Mouse (Mus musculus) spleen, postnatal 14 days (tissue): Measurements from ENCODE around the gene Aurkb.
"Not testable (repeated sequence)": the region's sequence is repeated elsewhere in the genome, so short reads cannot be mapped to it uniquely, and the experiment has no call there.

Experiments used
- DNase-seq, 2 experiments: peaks; one replicate each; pipeline ENCODE4 v3.0.0; 2021 to 2022; ENCODE audit warnings: low spot score in 2 of 2

Gene Aurkb

DNA sequence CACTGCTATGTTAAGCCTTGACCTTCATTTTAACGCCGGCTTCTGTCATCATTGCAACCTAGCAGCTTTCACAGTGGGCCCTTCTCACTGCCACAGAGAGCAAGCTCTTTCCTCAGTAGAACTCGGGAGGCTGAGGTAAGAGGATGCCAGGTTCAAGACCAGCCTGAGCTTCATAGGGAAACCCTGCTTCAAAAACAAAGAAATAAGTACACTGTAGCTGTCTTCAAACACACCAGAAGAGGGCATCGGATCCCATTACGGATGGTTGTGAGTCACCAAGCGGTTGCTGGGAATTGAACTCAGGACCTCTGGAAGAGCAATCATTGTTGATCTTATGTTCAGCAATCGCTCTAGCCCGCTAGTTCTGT is 35.4 kb downstream of the Aurkb start:
- DNase-seq = no peak

DNA sequence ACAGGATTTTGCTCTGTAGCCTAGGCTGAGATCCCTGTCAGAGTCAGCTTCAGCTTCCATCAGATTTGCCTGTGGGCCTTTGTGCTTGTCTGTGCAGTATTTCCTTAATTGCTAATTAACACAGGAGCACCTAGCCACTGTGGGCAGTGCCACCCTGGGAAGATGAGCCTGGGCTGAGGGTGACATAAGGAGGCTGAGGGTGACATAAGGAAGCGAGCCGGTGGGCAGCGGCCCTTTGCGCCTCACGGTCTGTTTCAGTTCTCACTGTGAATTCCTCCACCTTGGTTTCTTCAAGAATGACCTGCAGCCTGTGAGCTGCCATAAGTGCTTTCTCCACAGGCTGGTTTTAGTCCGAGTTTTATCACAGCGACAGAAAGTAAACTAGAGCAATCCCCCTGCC is 36.2 kb downstream of the Aurkb start:
- no peak for DNase-seq

DNA sequence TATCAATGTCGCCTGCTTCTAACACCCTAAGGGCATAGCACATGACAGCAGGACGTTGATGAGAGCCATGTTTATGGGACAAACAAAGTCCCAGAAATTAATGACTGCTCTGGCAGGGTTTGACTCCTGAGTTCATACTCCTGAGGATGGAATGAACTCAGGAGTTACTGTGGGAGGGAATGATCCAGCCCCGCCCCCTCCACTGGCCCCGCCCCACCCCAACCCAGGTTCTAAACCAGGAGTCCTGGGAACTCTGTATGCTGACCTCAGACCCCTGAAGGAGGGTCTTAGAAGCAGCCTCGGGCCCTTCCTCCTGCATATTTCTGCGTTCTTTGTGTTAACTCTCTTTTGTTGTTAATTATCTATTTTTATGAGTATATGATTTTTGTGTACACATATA is 40.2 kb downstream of the Aurkb start:
- DNase-seq = no peak

DNA sequence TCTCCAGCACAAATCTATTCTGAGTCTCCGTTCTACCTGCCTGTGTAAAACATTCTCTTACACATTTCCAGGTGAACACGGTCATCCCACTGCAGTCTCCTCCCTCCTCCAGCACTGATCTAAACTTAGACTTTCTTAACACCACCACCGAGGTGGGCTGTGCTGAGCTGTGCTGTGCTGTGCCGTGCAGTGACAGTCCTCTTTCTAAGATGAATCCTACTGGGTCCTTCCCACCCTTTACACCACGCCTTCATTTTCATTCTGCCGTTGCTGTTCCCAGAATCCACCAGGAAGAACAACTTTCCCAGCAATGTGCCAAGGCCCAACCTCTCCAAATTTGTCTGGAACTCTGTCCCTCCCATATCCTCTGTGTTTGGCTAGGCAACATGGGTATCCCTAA is 40.9 kb downstream of the Aurkb start:
- no peak for DNase-seq

DNA sequence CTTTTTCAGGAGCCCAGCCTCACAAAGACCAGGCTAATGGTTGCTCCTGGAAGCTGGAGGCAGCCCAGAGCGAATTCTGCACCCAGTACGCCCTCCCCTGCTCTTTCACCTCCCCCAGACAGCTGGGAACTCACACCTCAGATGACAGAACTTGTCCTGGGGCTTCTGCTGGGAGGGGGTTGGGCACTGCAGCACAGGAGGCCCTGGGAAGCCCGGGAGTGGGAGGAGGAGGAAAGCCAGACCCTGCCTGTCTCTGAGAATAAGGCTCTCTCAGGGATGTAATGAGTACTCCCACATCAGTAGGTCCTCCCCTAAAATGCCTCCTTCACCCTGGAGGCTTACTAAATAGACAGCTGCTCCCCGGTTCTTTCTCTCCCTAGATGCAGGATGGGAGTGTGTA is 41.6 kb downstream of the Aurkb start:
- DNase-seq = no peak

DNA sequence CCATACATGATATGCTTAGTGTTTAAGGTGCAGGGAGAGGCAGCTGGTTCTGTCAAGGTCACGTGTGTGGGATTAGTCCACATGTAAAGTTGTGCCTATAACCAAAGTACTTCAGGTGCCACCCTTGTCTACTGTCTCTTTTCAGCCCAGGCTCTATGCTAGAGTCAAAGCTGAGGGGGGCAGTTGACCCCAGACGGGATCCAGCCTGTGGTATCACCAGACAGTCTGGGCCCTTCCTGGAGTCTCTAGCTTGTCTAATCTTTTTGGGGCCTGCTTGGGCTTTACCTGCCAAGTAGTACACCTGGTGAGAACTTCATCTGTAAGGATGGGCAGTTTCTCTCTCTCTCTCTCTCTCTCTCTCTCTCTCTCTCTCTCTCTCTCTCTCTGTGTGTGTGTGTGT is 42.1 kb downstream of the Aurkb start:
- DNase-seq = no peak

DNA sequence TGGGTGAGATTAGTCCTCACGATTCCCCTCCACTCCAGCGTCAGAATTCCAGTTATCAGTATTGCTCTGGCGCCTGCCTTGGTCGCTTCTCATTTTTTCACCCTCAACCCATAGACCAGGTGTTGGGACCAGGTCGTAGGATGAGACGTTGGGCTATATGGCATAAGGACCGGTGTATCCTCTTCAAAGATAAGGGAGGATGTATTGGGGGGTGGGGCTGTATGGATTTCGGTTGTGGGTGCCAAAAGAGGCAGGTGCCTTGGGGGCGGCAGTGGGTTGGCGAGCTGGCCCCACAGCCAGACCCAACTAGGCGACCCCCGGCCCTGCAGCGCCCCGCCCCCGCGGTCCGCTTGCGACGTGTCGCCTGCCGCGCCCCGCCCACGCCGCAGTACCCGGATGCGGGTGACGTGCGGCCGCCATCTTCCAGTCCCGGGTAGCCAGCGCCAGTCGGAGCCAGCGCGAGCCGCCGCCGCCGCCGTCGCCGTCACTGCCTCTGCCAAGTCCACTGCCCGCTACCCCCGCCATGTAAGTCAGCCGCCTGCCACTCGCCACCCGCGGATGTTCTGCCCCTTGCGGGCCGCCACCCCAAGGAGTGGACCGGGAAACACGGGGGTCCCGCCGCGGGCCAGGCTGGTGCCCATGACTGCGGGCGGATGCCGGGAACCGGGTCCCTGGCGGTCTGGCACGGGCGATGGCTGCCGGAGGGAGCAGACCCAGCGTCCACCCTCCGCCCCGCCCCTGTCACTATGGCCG is 42.8 kb downstream of the Aurkb start, which contains the start of gene Vamp2:
Gene Vamp2, plus strand, starts transcription at position 388 of the 753 bp plus-strand sequence.
- DNase-seq = peak; percentile 71 to 87

DNA sequence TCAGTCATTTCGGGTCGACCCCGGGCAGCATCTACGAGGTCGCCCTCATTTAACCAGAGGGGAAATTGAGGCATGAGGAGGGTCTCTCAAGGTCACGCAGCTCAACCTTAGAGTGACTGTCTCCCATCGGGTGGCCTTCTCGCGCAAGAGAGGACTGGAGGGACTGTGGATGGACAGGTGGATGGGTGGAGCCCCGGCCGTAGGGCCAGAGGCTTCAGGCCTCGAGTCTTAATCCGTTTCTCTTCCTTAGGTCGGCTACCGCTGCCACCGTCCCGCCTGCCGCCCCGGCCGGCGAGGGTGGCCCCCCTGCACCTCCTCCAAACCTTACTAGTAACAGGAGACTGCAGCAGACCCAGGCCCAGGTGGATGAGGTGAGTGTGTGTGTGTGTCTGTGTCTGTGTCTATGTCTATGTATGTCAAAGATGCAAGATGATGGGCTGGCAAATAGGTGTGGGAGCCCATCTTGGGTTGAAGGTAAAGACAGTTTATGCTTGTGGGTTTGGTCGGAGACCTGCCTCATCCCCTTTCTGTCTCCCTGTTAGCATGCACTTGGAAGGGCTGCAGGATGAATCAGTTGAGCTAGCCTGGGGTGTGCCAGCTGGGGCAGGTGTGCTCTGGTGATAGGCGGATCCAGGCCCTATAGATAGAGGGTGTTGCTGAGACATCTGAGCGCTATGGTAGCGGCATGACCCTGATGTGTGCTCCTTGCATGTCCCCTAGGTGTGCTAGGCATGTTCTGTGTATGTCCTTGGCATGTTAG is 43.6 kb downstream of the Aurkb start:
- DNase-seq = no peak

DNA sequence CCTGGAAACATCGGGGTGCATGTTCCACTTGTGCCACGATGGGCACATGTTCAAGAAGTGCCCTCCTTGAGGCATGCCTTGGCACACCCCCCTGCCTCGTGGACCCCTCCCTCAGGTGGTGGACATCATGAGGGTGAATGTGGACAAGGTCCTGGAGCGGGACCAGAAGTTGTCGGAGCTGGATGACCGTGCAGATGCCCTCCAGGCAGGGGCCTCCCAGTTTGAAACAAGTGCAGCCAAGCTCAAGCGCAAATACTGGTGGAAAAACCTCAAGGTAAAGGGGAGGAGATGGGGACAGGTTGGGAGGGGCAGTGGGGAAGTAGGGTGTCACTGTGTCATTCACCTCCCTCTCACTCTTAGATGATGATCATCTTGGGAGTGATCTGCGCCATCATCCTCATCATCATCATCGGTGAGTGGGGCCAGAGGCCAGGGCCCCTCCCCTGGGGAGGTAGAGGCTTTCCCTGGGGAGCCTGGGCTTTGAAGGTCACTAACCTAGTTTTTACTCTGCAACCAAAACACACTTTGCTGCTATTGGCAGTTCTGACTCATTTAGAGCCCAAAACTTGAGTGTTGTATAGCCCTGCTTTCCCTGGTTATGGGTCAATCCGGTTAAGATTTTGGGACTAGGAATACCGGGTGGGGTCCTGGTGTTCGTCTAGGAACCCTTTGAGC is 44.3 kb downstream of the Aurkb start:
- DNase-seq = no peak

DNA sequence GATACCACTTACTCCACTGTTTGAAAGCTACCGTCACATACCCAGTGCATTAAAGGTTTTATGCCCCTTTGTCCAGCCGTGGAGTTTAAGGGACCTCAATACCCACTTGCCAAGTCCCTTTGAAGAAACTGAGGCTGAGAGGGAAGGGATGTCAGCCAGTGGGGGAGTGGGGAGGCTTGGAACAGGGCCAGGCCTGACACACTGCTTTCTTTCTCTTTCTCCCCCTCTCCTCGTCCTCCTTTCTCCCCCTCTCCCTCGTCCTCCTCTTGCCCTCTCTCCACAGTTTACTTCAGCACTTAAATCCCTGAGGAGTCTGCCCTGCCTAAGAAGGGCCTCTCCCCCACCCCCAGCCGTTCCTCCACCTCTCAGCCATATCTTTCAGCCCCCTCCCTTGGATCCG is 44.9 kb downstream of the Aurkb start:
- DNase-seq = no peak

DNA sequence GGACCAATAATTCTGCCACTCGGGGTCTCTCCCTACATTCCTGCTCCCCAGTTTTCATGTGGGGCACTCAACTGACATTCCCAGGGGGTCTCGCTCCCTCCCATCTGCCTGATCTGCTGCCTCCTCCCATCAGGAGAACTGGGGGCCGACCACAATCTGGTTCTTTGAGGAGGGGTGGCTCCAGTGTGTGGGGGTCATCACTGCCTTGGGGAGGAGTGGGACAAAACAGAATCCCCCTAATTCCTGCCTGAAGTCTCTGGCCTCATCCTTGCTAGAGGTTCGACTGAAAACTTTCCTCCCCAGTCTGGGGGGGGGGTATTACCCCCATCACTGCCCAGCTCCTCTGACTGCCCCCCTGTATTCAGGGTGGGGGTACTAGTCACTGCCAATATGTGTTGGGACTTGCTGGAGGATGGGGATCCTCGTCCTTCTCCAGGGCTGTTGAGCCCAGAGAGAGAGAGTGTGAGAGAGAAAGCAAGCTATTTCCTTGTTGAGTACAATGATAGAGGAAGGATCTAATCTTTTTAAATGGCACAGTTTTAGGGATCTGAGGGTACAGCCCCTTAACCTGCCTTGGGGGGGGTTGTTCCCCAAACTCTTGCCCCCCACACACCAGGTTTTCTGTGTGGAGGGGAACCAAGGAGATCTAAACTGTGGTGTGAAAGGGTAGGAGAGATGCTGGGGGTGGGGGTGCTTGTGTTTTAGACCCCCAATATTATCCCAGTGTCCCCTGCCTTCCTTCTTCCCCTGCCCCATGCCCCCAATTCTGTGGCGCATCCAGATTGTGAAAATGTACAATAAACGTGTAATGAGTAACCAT is 46.3 kb downstream of the Aurkb start:
- no peak for DNase-seq

DNA sequence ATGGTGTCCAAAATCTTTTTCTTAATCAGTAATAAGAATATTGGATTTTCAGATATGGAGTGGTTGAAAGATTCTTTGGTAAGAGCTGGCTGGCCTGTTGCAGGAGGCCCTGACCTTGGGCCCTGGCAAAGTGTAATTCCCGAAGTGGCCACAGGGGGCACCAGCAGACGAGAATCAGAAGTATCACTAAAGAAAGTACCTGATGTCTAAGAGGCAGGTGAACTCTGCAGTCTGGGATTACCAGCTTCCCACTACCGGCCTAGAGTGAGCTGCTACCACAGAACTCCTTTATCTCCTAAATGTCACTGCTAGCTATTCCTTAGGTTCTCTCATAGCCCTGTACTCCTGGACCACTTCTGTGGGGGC is 46.9 kb downstream of the Aurkb start:
- DNase-seq = peak; percentile 83 to 93

DNA sequence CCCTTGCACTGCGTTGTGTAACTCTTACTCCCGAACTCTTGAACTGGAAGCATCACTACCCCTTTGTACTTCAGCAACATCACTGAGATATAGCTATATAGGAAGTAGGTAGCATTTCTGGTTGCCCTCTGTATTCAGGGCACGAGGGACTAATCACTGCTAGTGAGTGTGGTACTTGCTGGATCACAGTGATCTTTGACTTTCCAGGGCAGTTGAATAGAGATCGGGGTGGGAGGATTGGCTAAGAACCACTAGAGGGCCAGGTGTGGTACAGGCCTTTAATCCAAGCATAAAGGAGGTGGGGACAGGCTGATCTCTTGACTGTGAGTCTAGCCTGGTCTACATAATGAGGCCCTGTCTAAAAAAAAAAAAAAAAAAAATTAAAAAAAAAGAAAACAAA is 47.4 kb downstream of the Aurkb start:
- no peak for DNase-seq

DNA sequence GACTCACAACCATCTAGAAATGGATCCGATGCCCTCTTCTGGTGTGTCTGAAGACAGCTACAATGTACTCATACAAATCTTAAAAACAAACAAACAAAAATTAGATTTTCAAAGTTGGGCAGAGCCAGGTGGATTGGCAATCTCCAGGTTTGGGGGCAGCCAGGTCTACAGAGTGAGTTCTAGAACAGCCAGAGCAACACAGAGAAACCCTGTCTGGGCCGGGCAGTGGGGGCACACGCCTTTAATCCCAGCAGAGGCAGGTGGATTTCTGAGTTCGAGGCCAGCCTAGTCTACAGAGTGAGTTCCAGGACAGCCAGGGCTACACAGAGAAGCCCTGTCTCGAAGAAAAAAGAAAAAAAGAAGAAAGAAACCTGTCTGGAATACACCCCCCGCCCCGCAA is 48.4 kb downstream of the Aurkb start:
- DNase-seq = not testable (repeated sequence)

DNA sequence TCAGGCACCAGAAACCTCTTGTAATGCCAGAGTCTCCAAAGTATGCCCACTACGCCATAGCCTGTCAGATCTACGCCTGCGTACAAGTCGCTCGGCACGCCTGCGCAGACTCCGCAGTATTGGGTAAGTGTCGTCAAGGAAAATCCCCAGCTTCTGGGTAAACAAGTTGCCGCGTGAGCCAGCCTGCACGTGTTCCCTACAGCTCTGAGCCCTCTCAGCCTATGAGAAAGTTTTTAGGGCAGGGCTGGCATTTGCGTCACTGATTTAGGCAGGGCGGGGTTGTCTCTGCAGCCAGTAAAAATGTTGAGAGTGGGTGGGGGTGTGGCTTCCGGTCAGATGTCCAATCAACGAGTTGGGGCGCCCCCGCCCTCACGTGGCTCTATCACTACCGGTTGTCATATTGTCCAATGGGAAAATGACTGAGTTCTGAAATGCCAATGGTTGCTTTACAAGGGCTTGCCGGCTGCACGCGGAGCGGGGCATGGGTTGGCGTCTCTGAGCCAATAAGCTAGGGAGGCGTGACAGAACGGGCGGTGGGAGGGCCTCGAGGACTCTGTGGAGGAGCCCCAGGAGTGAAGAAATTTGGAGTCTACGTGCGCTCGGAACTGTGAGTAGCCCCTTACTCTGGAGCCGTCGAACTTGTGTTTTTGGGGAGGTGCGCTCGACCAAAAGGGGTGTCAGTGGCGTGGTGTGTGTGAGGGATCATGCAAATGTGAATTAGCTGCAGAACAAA is 49.4 kb downstream of the Aurkb start, which contains the start of gene Per1:
Gene Per1, plus strand, starts transcription at position 521 of the 733 bp plus-strand sequence.
- DNase-seq = peak; percentile 93 to 94

DNA sequence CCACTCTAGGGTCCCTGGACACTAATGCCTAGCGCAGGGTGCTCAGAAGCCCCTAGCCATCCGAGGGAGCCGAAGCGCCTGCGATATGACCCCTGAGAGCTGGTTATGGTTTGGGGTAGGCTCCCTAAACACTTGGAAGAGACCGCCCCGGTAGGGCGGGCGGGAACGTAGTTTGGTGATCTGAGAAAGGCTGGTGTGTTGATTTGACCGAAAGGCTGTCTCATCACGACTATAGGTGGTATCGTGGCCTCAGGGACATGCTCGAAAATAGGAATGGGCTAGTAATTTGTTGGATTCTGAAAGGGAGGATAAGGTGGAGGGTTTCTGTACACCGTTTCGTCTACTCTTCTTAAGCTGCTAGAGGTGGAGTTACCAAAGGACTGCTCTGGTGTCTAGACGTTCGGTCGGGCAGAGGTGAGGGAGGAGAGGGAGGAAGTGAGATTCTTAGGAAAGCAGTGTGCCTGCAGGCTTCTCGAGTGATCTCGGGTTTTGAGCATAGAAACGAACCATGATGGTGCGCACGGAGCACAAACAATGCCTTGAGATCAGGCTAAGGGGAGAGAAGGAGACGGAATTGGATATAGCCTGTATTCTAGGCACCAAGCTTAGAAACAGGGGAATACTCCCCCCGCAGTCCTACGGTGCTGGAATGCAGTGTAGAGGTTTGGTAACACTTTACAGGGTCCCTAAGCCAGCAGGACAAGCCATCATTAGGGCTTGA is 50.2 kb downstream of the Aurkb start:
- DNase-seq = no peak

DNA sequence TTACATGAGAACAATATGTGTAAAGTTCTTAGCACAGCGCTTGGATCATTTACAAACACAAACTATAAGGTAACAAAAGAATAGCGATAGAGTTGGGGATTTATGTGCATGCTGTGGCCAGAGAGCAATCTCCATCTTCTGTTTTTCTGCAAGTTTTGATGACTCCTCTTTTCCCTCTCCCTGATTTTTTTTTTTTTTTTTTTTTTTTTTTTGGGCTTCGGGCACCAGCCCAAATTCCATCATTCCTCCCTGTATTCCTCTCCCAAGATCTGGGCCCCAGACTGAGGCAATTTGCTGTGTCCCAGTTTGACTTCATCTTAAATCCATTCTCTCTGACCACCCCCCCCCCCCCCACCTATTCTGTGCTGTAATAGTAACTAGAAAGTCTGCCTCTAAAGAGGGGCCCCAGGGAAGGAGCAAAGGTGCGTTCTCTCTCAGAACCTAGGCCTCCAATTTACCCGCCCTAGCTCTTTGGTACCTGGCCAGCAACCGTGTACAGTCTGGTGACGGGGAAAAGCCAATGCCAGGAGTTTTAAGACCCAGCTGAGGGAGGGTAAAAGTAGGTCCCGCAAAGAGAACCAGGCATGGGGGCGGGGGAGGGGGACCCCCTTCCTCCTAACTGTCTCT is 51.0 kb downstream of the Aurkb start:
- DNase-seq = no peak

DNA sequence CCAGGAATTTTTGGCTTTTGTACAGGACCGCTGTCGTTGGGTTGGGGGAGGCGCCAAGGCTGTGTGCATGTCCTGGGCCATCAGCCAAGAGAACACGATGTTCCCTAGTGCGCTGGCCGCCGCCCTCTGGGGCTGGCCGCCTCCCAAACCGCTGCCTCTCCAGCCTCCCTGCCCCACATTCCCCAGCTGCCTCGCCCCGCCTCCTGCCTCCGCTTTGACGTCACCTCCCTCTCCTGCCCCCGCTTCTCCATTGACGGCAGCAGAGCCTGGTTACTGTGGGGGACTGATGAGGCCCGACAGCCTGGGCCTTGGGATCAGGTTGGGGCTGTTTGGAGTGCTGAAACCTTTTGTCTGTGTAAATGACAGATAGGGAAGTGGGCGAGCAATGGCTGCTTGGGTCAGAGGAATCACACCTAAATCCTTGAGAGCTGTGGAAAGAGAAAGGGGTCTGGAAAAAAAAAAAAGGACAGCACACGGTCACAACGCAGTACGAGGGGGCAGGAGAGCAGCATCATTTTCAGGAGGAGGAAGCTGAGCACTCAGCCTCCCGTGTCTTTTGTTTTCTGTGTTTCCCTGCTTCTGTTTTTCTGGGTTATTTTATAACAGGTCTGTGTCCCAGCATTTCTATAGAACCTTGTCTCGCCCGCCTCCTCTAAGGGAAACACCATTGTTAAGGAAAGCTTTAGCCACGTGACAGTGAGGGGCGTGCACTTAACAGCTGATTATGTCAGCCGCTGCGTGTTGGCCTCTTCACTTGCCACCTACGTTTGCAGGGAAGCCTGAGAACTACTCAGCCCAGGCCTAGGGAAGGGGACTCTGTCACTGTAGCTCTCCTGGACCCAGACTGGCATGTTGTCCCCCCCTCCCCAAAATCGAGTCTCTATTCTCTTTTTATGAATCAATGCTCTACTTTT is 51.8 kb downstream of the Aurkb start:
- DNase-seq = peak; percentile 92 to 94
